Mouse (Mus musculus) bone marrow, adult 2 months (tissue): ENCODE measurements around the gene Lbhd1.

ENCODE experiments used
- CTCF ChIP-seq: fragments of 200-500 bp; IDR thresholded peaks from 2 replicates; pipeline ENCODE4 v1.5.1; 2011; ENCODE audit warnings: low read length, control low read depth; ENCODE audit not compliant: control insufficient read depth, insufficient read depth
- POLR2A ChIP-seq: fragments of 200-500 bp; IDR thresholded peaks from 2 replicates; pipeline ENCODE4 v1.6.1; 2011; ENCODE audit warnings: low read depth, mild to moderate bottlenecking, control low read depth, low read length, borderline replicate concordance; ENCODE audit not compliant: control insufficient read depth

DNA sequence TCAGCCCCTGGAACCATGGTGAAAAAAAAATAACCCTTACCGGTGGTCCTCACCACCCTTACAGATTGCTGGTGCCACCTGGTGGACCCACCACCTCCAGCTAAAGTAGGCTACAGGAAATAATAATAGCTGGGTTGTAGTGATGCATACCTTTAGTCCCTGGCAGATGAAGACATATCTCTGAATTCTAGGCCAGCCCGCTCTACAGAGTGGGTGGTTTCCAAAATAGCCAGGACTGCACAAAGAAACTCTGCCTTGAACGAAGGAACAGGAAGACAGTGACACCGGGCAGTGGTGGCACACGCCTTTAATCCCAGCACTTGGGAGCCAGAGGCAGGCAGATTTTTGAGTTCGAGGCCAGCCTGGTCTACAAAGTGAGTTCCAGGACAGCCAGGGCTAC, 19.3 kb upstream of the Lbhd1 start:
- no peak for TF ChIP-seq CTCF
- TF ChIP-seq POLR2A: no peak
